Mouse (Mus musculus) limb, embryonic 12.5 days (tissue): ENCODE measurements around the gene Satl1. TPM values are rescaled to one million over a fixed set of nuclear protein-coding genes. Genes with fewer than 3 reads are reported as not detected.
"Not testable (repeated sequence)": the region's sequence is repeated elsewhere in the genome, so short reads cannot be mapped to it uniquely, and the experiment has no call there.

ENCODE experiments used
- ATAC-seq: fragments of 200-750 bp; cut with Nextera tagmentation; 2 replicates; pipeline ENCODE4 v1.8.0; 2017; ENCODE audit warnings: low read depth, moderate TSS enrichment; ENCODE audit not compliant: insufficient number of reproducible peaks, insufficient read depth, low FRiP score, low TSS enrichment
- H3K27ac ChIP-seq: fragments of 300-500 bp; sonication (generic); 2 replicates; pipeline ENCODE4 v1.5.1; 2016; ENCODE audit warnings: mild to moderate bottlenecking, moderate library complexity
- H3K27me3 ChIP-seq: fragments of 300-500 bp; sonication (generic); 2 replicates; pipeline ENCODE4 v1.6.1; 2016; ENCODE audit warnings: mild to moderate bottlenecking, moderate library complexity
- H3K36me3 ChIP-seq: fragments of 300-500 bp; sonication (generic); 2 replicates; pipeline ENCODE4 v1.6.1; 2016; ENCODE audit warnings: mild to moderate bottlenecking, moderate library complexity
- H3K4me1 ChIP-seq: fragments of 300-500 bp; sonication (generic); replicated peaks from 2 replicates; pipeline ENCODE4 v1.6.1; 2016
- H3K4me2 ChIP-seq: fragments of 300-500 bp; sonication (generic); 2 replicates; pipeline ENCODE4 v1.6.1; 2016; ENCODE audit warnings: mild to moderate bottlenecking, moderate library complexity
- H3K4me3 ChIP-seq: fragments of 300-500 bp; sonication (generic); replicated peaks from 2 replicates; pipeline ENCODE4 v1.5.1; 2016; ENCODE audit warnings: mild to moderate bottlenecking
- H3K9ac ChIP-seq: fragments of 300-500 bp; sonication (generic); replicated peaks from 2 replicates; pipeline ENCODE4 v1.6.1; 2016; ENCODE audit warnings: mild to moderate bottlenecking, moderate library complexity
- H3K9me3 ChIP-seq: fragments of 300-500 bp; sonication (generic); 2 replicates; pipeline ENCODE4 v1.6.1; 2016; ENCODE audit warnings: mild to moderate bottlenecking, moderate library complexity
- WGBS: fragments of 180-500 bp; shearing (Covaris S2); methylation state at CpG from one replicate; pipeline ENCODE4 v1.1.7; 2016; 5-methylcytosine and 5-hydroxymethylcytosine counted together
- polyA plus RNA-seq: library from polyadenylated mRNA; unstranded; fragments of >200 nt; fragmentation: Nextera tagmentation; extraction: Ambion mirVana; gene quantifications from 2 replicates; pipeline ENCODE4 v1.2.1, GENCODE M21; 2016

Gene Satl1
- polyA plus RNA-seq, result not detected in 2 replicates

- no peaks in the 10 kb centered on the region for H3K27me3 ChIP-seq
- no peaks in the 10 kb centered on the region for H3K9me3 ChIP-seq
- no peak within 1 kb of the TSS for H3K4me3 ChIP-seq
- no peaks in the 10 kb centered on the region for H3K4me1 ChIP-seq
- no peaks in the 10 kb centered on the region for H3K36me3 ChIP-seq
- no peak within 1 kb of the TSS for H3K27ac ChIP-seq
- no peak within 1 kb of the TSS for H3K9ac ChIP-seq
- H3K4me2 ChIP-seq, result no peak within 1 kb of the TSS
- no peak for ATAC-seq
- WGBS, result 91% methylated on average over 3 of the region's 3 CpGs
Measured at GRCm38 (mm10) chrX:112406679-112407078, at the start of gene Satl1. TSS of gene Satl1 (minus strand) at chrX:112406779.

GRCm38 (mm10) chrX:112438064-112438463 is 31.5 kb upstream of the Satl1 start:
- H3K27me3 ChIP-seq, result no peaks in the 10 kb centered on the region
- 83% methylated on average over 2 of the region's 2 CpGs for WGBS
- H3K9ac ChIP-seq, result no peak overlapping the region
- no peaks in the 10 kb centered on the region for H3K4me1 ChIP-seq
- no peak for ATAC-seq
- no peak overlapping the region for H3K4me3 ChIP-seq
- H3K36me3 ChIP-seq, result no peaks in the 10 kb centered on the region
- H3K27ac ChIP-seq, result no peak overlapping the region
- no peaks in the 10 kb centered on the region for H3K9me3 ChIP-seq
- H3K4me2 ChIP-seq, result no peak overlapping the region

- no peak overlapping the region for H3K4me2 ChIP-seq
- no peak overlapping the region for H3K4me3 ChIP-seq
- no peaks in the 10 kb centered on the region for H3K36me3 ChIP-seq
- H3K9me3 ChIP-seq, result no peaks in the 10 kb centered on the region
- ATAC-seq, result no peak
- H3K27ac ChIP-seq, result no peak overlapping the region
- WGBS, result 95% methylated on average over 1 of the region's 1 CpGs
- H3K27me3 ChIP-seq, result no peaks in the 10 kb centered on the region
- no peak overlapping the region for H3K9ac ChIP-seq
- H3K4me1 ChIP-seq, result no peaks in the 10 kb centered on the region
Measured at GRCm38 (mm10) chrX:112437580-112437979, 31.0 kb upstream of the Satl1 start.

GRCm38 (mm10) chrX:112422998-112423397 is 16.4 kb upstream of the Satl1 start:
- not testable (repeated sequence) for H3K9me3 ChIP-seq, H3K36me3 ChIP-seq, H3K4me2 ChIP-seq, H3K4me3 ChIP-seq, H3K27ac ChIP-seq, ATAC-seq, H3K9ac ChIP-seq, H3K4me1 ChIP-seq, H3K27me3 ChIP-seq
- WGBS, result 40% methylated on average over 2 of the region's 2 CpGs

- Histone ChIP-seq H3K36me3 (no peaks in the 10 kb centered on the region), H3K4me3 (no peak overlapping the region), H3K9ac (no peak overlapping the region), H3K4me2 (no peak overlapping the region), H3K27me3 (no peaks in the 10 kb centered on the region), H3K27ac (no peak overlapping the region), H3K4me1 (no peaks in the 10 kb centered on the region), H3K9me3 (no peaks in the 10 kb centered on the region)
- no peak for ATAC-seq
- 78% methylated on average over 2 of the region's 2 CpGs for WGBS
Measured at GRCm38 (mm10) chrX:112412309-112412708, 5.7 kb upstream of the Satl1 start.

- 85% methylated on average over 5 of the region's 5 CpGs for WGBS
- H3K4me3 ChIP-seq, result not testable (repeated sequence)
Measured at GRCm38 (mm10) chrX:112370577-112371410, 35.8 kb downstream of the Satl1 start.

GRCm38 (mm10) chrX:112368426-112368825 is 38.2 kb downstream of the Satl1 start:
- no peak for ATAC-seq
- Histone ChIP-seq H3K4me3 (no peak overlapping the region), H3K27me3 (no peaks in the 10 kb centered on the region), H3K27ac (no peak overlapping the region), H3K9ac (no peak overlapping the region), H3K36me3 (peaks cover 6% of the 10 kb centered on the region; the same call in 1 of the 2 replicates), H3K9me3 (peaks cover 6% of the 10 kb centered on the region), H3K4me1 (no peaks in the 10 kb centered on the region), H3K4me2 (no peak overlapping the region)
- WGBS, result 45% methylated on average over 4 of the region's 4 CpGs

More at GRCm38 (mm10) chrX:112370577-112371410, 35.8 kb downstream of the Satl1 start:
- not testable (repeated sequence) for H3K9me3 ChIP-seq, H3K36me3 ChIP-seq, H3K4me2 ChIP-seq, H3K9ac ChIP-seq, H3K27me3 ChIP-seq, H3K4me1 ChIP-seq, H3K27ac ChIP-seq
- peak; percentile 100 for ATAC-seq

- H3K9ac ChIP-seq, result no peak overlapping the region
- no peak overlapping the region for H3K4me3 ChIP-seq
- ATAC-seq, result no peak
- 46% methylated on average over 3 of the region's 3 CpGs for WGBS
- 0 out of 2 replicates have a peak, but pooled peaks cover 3% of the 10 kb centered on the region for H3K36me3 ChIP-seq
- H3K27ac ChIP-seq, result no peak overlapping the region
- no peak overlapping the region for H3K4me2 ChIP-seq
- no peaks in the 10 kb centered on the region for H3K9me3 ChIP-seq
- no peaks in the 10 kb centered on the region for H3K27me3 ChIP-seq
- no peaks in the 10 kb centered on the region for H3K4me1 ChIP-seq
Measured at GRCm38 (mm10) chrX:112348395-112348791, 58.2 kb downstream of the Satl1 start.

GRCm38 (mm10) chrX:112347467-112348394 is 58.8 kb downstream of the Satl1 start:
- 0 out of 2 replicates have a peak, but pooled peaks cover 3% of the 10 kb centered on the region for H3K36me3 ChIP-seq

GRCm38 (mm10) chrX:112339486-112339885 is 67.1 kb downstream of the Satl1 start:
- 65% methylated on average over 3 of the region's 3 CpGs for WGBS

More at GRCm38 (mm10) chrX:112347467-112348394, 58.8 kb downstream of the Satl1 start:
- H3K4me1 ChIP-seq, result no peaks in the 10 kb centered on the region
- no peak overlapping the region for H3K4me2 ChIP-seq
- H3K9me3 ChIP-seq, result no peaks in the 10 kb centered on the region
- H3K27ac ChIP-seq, result no peak overlapping the region
- H3K9ac ChIP-seq, result no peak overlapping the region
- H3K4me3 ChIP-seq, result no peak overlapping the region
- H3K27me3 ChIP-seq, result no peaks in the 10 kb centered on the region
- no peak for ATAC-seq
- 68% methylated on average over 4 of the region's 4 CpGs for WGBS

More at GRCm38 (mm10) chrX:112339486-112339885, 67.1 kb downstream of the Satl1 start:
- no peaks in the 10 kb centered on the region for H3K36me3 ChIP-seq
- H3K27ac ChIP-seq, result no peak overlapping the region
- H3K9me3 ChIP-seq, result no peaks in the 10 kb centered on the region
- H3K27me3 ChIP-seq, result no peaks in the 10 kb centered on the region
- ATAC-seq, result no peak
- no peak overlapping the region for H3K4me2 ChIP-seq
- H3K4me3 ChIP-seq, result no peak overlapping the region
- no peak overlapping the region for H3K9ac ChIP-seq
- no peaks in the 10 kb centered on the region for H3K4me1 ChIP-seq
